Mouse (Mus musculus): ENCODE data around the gene Usp22. TPM values are rescaled to one million over a fixed set of nuclear protein-coding genes. Genes with fewer than 3 reads are reported as not detected.

Gene Usp22
- total and polyA plus RNA-seq, 2 experiments from 2014 or later: 278 to 526 TPM

GRCm38 (mm10) chr11:61108911-61109361 lies 65.9 kb downstream of the Usp22 start:
- Histone ChIP-seq H3K36me3 (ENCODE audit: insufficient read depth, low read length) (no peaks in the 10 kb centered on the region), H3K9ac (replicated peaks; ENCODE audit: low read length) (no peak overlapping the region), H3K9me3 (ENCODE audit: low read length) (no peaks in the 10 kb centered on the region), H3K4me3 (ENCODE audit: low read length) (no peak overlapping the region), H3K4me2 (ENCODE audit: low read depth, low read length) (no peak overlapping the region), H3K27ac (no peak overlapping the region), H3K4me1 (ENCODE audit: insufficient read depth, low read length) (no peaks in the 10 kb centered on the region), H3K27me3 (ENCODE audit: insufficient read depth, low read length) (no peaks in the 10 kb centered on the region)
- ATAC-seq (no peak), DNase-seq (ENCODE audit: low spot score) (no peak)
- no peak for TF ChIP-seq CTCF (IDR thresholded peaks at IDR 0.05; ENCODE audit: low read depth)
- 84% methylated on average over 12 of the region's 12 CpGs for WGBS

GRCm38 (mm10) chr11:61104241-61104901 lies 70.5 kb downstream of the Usp22 start:
- 12% methylated on average over 20 of the region's 20 CpGs for WGBS
- Histone ChIP-seq H3K27me3 (ENCODE audit: insufficient read depth, low read length) (no peaks in the 10 kb centered on the region), H3K4me1 (ENCODE audit: insufficient read depth, low read length) (no peaks in the 10 kb centered on the region), H3K36me3 (ENCODE audit: insufficient read depth, low read length) (no peaks in the 10 kb centered on the region), H3K4me2 (ENCODE audit: low read depth, low read length) (0 out of 2 replicates have a peak overlapping the region, but pooled peaks have one; percentile 6), H3K9me3 (ENCODE audit: low read length) (no peaks in the 10 kb centered on the region), H3K9ac (replicated peaks; ENCODE audit: low read length) (no peak overlapping the region), H3K4me3 (ENCODE audit: low read length) (no peak overlapping the region), H3K27ac (no peak overlapping the region)
- peak; percentile 99 for TF ChIP-seq CTCF (IDR thresholded peaks at IDR 0.05; ENCODE audit: low read depth)
- DNase-seq (ENCODE audit: low spot score) (peak; percentile 96), ATAC-seq (peak; percentile 96)

GRCm38 (mm10) chr11:61102397-61103339 lies 72.2 kb downstream of the Usp22 start:
- Histone ChIP-seq H3K36me3 (ENCODE audit: insufficient read depth, low read length) (no peaks in the 10 kb centered on the region), H3K4me1 (ENCODE audit: insufficient read depth, low read length) (no peaks in the 10 kb centered on the region), H3K9me3 (ENCODE audit: low read length) (no peaks in the 10 kb centered on the region), H3K27ac (no peak overlapping the region), H3K4me3 (ENCODE audit: low read length) (no peak overlapping the region), H3K4me2 (ENCODE audit: low read depth, low read length) (no peak overlapping the region), H3K27me3 (ENCODE audit: insufficient read depth, low read length) (no peaks in the 10 kb centered on the region), H3K9ac (replicated peaks; ENCODE audit: low read length) (no peak overlapping the region)
- 41% methylated on average over 12 of the region's 13 CpGs for WGBS
- no peak for ATAC-seq
- DNase-seq (ENCODE audit: low spot score): no peak
- no peak for TF ChIP-seq CTCF (IDR thresholded peaks at IDR 0.05; ENCODE audit: low read depth)

Other genes starting within 250 kb of the Usp22 start
- gene Map2k3, start 243.0 kb downstream of the Usp22 start, total RNA-seq (2014; rRNA removed): 15.0 and 22.2 TPM in 2 replicates
- gene Map2k3, start 243.0 kb downstream of the Usp22 start, polyA plus RNA-seq (2015; fragmentation: Nextera tagmentation; extraction: Ambion mirVana): 23.6 and 25.3 TPM in 2 replicates
- 16.0 and 16.6 TPM in 2 replicates for gene Kcnj12, start 152.5 kb downstream of the Usp22 start, total RNA-seq (2014; rRNA removed)
- 3.3 TPM in 2 replicates for gene Kcnj12, start 152.5 kb downstream of the Usp22 start, polyA plus RNA-seq (2015; fragmentation: Nextera tagmentation; extraction: Ambion mirVana)
- 2.7 and 7.0 TPM in 2 replicates for gene Tnfrsf13b, start 48.3 kb downstream of the Usp22 start, total RNA-seq (2014; rRNA removed)
- gene Tnfrsf13b, start 48.3 kb downstream of the Usp22 start, polyA plus RNA-seq (2015; fragmentation: Nextera tagmentation; extraction: Ambion mirVana): 1.1 and 1.5 TPM in 2 replicates
- 0.63 and 0.93 TPM in 2 replicates for gene Aldh3a1, start 32.5 kb upstream of the Usp22 start, total RNA-seq (2014; rRNA removed)
- 0.94 and 1.1 TPM in 2 replicates for gene Aldh3a1, start 32.5 kb upstream of the Usp22 start, polyA plus RNA-seq (2015; fragmentation: Nextera tagmentation; extraction: Ambion mirVana)
- 37.9 and 40.4 TPM in 2 replicates for gene Aldh3a2, start 92.4 kb upstream of the Usp22 start, total RNA-seq (2014; rRNA removed)
- gene Aldh3a2, start 92.4 kb upstream of the Usp22 start, polyA plus RNA-seq (2015; fragmentation: Nextera tagmentation; extraction: Ambion mirVana): 36.2 and 37.3 TPM in 2 replicates
- gene Slc47a2, start 167.8 kb upstream of the Usp22 start, total RNA-seq (2014; rRNA removed): 0.16 TPM in 1 of 2 replicates, not detected in the other
- gene Slc47a2, start 167.8 kb upstream of the Usp22 start, polyA plus RNA-seq (2015; fragmentation: Nextera tagmentation; extraction: Ambion mirVana): 0.14 and 0.21 TPM in 2 replicates
- 7.7 and 9.5 TPM in 2 replicates for gene Slc47a1, start 203.3 kb upstream of the Usp22 start, total RNA-seq (2014; rRNA removed)
- gene Slc47a1, start 203.3 kb upstream of the Usp22 start, polyA plus RNA-seq (2015; fragmentation: Nextera tagmentation; extraction: Ambion mirVana): 2.3 and 3.2 TPM in 2 replicates

Data from hindbrain, postnatal 0 days (tissue).